Mouse (Mus musculus): ENCODE data around the gene Cfhr2. TPM values are rescaled to one million over a fixed set of nuclear protein-coding genes. Genes with fewer than 3 reads are reported as not detected.

Cfhr2 gene
- polyA plus RNA-seq (2012; rRNA removed), result 3.0 and 4.8 TPM in 2 replicates
- polyA plus RNA-seq (2014; fragmentation: Nextera tagmentation; extraction: Ambion mirVana), result 8.1 and 8.3 TPM in 2 replicates

GRCm38 (mm10) chr1:139858548-139858947, at the start of gene Cfhr2:
Gene Cfhr2, minus strand, starts transcription at chr1:139858702.
- H3K4me3 ChIP-seq (ENCODE audit: insufficient read depth in 1 of 2, low read depth in 2 of 2, low read length in 2 of 2), result no peak within 1 kb of the TSS
- DNase-seq (ENCODE audit: low read depth in 3 of 3, low spot score in 3 of 3) (no peak), ATAC-seq (ENCODE audit: insufficient read depth) (no peak)
- H3K9ac ChIP-seq (replicated peaks), result no peak within 1 kb of the TSS
- no peaks in the 10 kb centered on the region for H3K27me3 ChIP-seq (ENCODE audit: control insufficient read depth, insufficient read depth, low read length)
- TF ChIP-seq EP300 (IDR thresholded peaks at IDR 0.05; ENCODE audit: low read depth), result no peak
- TF ChIP-seq CTCF (IDR thresholded peaks at IDR 0.05; ENCODE audit: low read depth), result no peak
- H3K4me2 ChIP-seq (ENCODE audit: low read depth), result no peak within 1 kb of the TSS
- H3K4me1 ChIP-seq (replicated peaks; ENCODE audit: control insufficient read depth in 2 of 2, insufficient read depth in 2 of 2, low read length in 1 of 2), result no peaks in the 10 kb centered on the region
- no peaks in the 10 kb centered on the region for H3K36me3 ChIP-seq (replicated peaks; ENCODE audit: control insufficient read depth, insufficient read depth, low read depth)
- WGBS (ENCODE audit: insufficient replicate concordance), result 40% methylated on average over 1 of the region's 1 CpGs
- H3K27ac ChIP-seq, result no peak within 1 kb of the TSS
- no peaks in the 10 kb centered on the region for H3K9me3 ChIP-seq (ENCODE audit: control insufficient read depth, low read length)

- H3K4me2 ChIP-seq (ENCODE audit: low read depth), result no peak overlapping the region
Measured at GRCm38 (mm10) chr1:139863751-139864150, 5.2 kb upstream of the Cfhr2 start.

GRCm38 (mm10) chr1:139860176-139860575, 1.7 kb upstream of the Cfhr2 start:
- Histone ChIP-seq H3K4me2 (ENCODE audit: low read depth) (no peak overlapping the region), H3K36me3 (replicated peaks; ENCODE audit: control insufficient read depth, insufficient read depth, low read depth) (no peaks in the 10 kb centered on the region), H3K27ac (no peak overlapping the region), H3K4me1 (replicated peaks; ENCODE audit: control insufficient read depth in 2 of 2, insufficient read depth in 2 of 2, low read length in 1 of 2) (no peaks in the 10 kb centered on the region), H3K27me3 (ENCODE audit: control insufficient read depth, insufficient read depth, low read length) (no peaks in the 10 kb centered on the region), H3K4me3 (ENCODE audit: insufficient read depth in 1 of 2, low read depth in 2 of 2, low read length in 2 of 2) (no peak overlapping the region), H3K9me3 (ENCODE audit: control insufficient read depth, low read length) (no peaks in the 10 kb centered on the region), H3K9ac (replicated peaks) (no peak overlapping the region)
- TF ChIP-seq EP300 (IDR thresholded peaks at IDR 0.05; ENCODE audit: low read depth) (no peak), CTCF (IDR thresholded peaks at IDR 0.05; ENCODE audit: low read depth) (no peak)
- DNase-seq (ENCODE audit: low read depth in 3 of 3, low spot score in 3 of 3) (no peak), ATAC-seq (ENCODE audit: insufficient read depth) (no peak)

More at GRCm38 (mm10) chr1:139863751-139864150, 5.2 kb upstream of the Cfhr2 start:
- no peak for TF ChIP-seq EP300 (IDR thresholded peaks at IDR 0.05; ENCODE audit: low read depth)
- no peak for TF ChIP-seq CTCF (IDR thresholded peaks at IDR 0.05; ENCODE audit: low read depth)
- Histone ChIP-seq H3K36me3 (replicated peaks; ENCODE audit: control insufficient read depth, insufficient read depth, low read depth) (no peaks in the 10 kb centered on the region), H3K4me1 (replicated peaks; ENCODE audit: control insufficient read depth in 2 of 2, insufficient read depth in 2 of 2, low read length in 1 of 2) (no peaks in the 10 kb centered on the region), H3K4me3 (ENCODE audit: insufficient read depth in 1 of 2, low read depth in 2 of 2, low read length in 2 of 2) (no peak overlapping the region), H3K27me3 (ENCODE audit: control insufficient read depth, insufficient read depth, low read length) (no peaks in the 10 kb centered on the region), H3K9ac (replicated peaks) (no peak overlapping the region), H3K9me3 (ENCODE audit: control insufficient read depth, low read length) (no peaks in the 10 kb centered on the region), H3K27ac (no peak overlapping the region)
- DNase-seq (ENCODE audit: low read depth in 3 of 3, low spot score in 3 of 3) (no peak), ATAC-seq (ENCODE audit: insufficient read depth) (no peak)

- Histone ChIP-seq H3K9ac (replicated peaks) (no peak overlapping the region), H3K9me3 (ENCODE audit: control insufficient read depth, low read length) (no peaks in the 10 kb centered on the region), H3K36me3 (replicated peaks; ENCODE audit: control insufficient read depth, insufficient read depth, low read depth) (no peaks in the 10 kb centered on the region), H3K4me1 (replicated peaks; ENCODE audit: control insufficient read depth in 2 of 2, insufficient read depth in 2 of 2, low read length in 1 of 2) (no peaks in the 10 kb centered on the region), H3K4me3 (ENCODE audit: insufficient read depth in 1 of 2, low read depth in 2 of 2, low read length in 2 of 2) (no peak overlapping the region), H3K27ac (no peak overlapping the region), H3K27me3 (ENCODE audit: control insufficient read depth, insufficient read depth, low read length) (no peaks in the 10 kb centered on the region), H3K4me2 (ENCODE audit: low read depth) (no peak overlapping the region)
- 43% methylated on average over 7 of the region's 7 CpGs for WGBS (ENCODE audit: insufficient replicate concordance)
- no peak for ATAC-seq (ENCODE audit: insufficient read depth)
- no peak for DNase-seq (ENCODE audit: low read depth in 3 of 3, low spot score in 3 of 3)
- no peak for TF ChIP-seq EP300 (IDR thresholded peaks at IDR 0.05; ENCODE audit: low read depth)
- TF ChIP-seq CTCF (IDR thresholded peaks at IDR 0.05; ENCODE audit: low read depth), result no peak
Measured at GRCm38 (mm10) chr1:139839699-139840098, 18.8 kb downstream of the Cfhr2 start.

GRCm38 (mm10) chr1:139839290-139839689, 19.2 kb downstream of the Cfhr2 start:
- Histone ChIP-seq H3K36me3 (replicated peaks; ENCODE audit: control insufficient read depth, insufficient read depth, low read depth) (no peaks in the 10 kb centered on the region), H3K27ac (no peak overlapping the region), H3K27me3 (ENCODE audit: control insufficient read depth, insufficient read depth, low read length) (no peaks in the 10 kb centered on the region), H3K9ac (replicated peaks) (no peak overlapping the region), H3K4me1 (replicated peaks; ENCODE audit: control insufficient read depth in 2 of 2, insufficient read depth in 2 of 2, low read length in 1 of 2) (no peaks in the 10 kb centered on the region), H3K4me3 (ENCODE audit: insufficient read depth in 1 of 2, low read depth in 2 of 2, low read length in 2 of 2) (no peak overlapping the region), H3K9me3 (ENCODE audit: control insufficient read depth, low read length) (no peaks in the 10 kb centered on the region), H3K4me2 (ENCODE audit: low read depth) (no peak overlapping the region)
- TF ChIP-seq EP300 (IDR thresholded peaks at IDR 0.05; ENCODE audit: low read depth) (no peak), CTCF (IDR thresholded peaks at IDR 0.05; ENCODE audit: low read depth) (no peak)
- WGBS (ENCODE audit: insufficient replicate concordance), result 67% methylated on average over 2 of the region's 2 CpGs
- ATAC-seq (ENCODE audit: insufficient read depth) (no peak), DNase-seq (ENCODE audit: low read depth in 3 of 3, low spot score in 3 of 3) (no peak)

All from liver, embryonic 14.5 days (tissue).